Mouse (Mus musculus): ENCODE measurements around the gene Umad1.

DNA sequence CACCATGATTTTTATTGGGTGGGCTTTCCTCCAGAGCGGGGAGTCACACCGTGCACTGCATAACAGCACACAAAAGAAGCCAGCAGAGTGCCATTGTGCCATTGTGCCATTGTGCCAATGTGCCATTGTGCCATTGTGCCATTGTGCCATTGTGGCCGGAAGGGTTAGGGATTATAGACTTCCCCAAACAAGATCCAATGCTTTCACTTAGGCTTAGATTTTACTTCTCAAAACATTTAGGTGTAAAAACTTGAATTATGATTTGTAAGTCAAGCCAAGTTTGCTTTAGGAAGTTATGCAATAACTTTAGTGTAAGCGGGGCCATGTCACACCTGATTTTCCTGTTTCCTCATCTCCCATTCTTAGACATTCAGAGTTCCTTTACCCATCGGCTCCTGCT lies 156.7 kb downstream of the Umad1 start:
- no peak for TF ChIP-seq POLR2A (IDR thresholded peaks at IDR 0.05; ENCODE audit: borderline replicate concordance, extremely low read depth, insufficient read depth, insufficient read length, poor library complexity, severe bottlenecking)
- TF ChIP-seq CTCF (IDR thresholded peaks at IDR 0.05; ENCODE audit: borderline replicate concordance, extremely low read depth, insufficient read depth, insufficient read length): no peak

Data from brain, embryonic 14.5 days (tissue).